8 mouse cellular contexts compared by ENCODE assay signal in the genomic region with DNA sequence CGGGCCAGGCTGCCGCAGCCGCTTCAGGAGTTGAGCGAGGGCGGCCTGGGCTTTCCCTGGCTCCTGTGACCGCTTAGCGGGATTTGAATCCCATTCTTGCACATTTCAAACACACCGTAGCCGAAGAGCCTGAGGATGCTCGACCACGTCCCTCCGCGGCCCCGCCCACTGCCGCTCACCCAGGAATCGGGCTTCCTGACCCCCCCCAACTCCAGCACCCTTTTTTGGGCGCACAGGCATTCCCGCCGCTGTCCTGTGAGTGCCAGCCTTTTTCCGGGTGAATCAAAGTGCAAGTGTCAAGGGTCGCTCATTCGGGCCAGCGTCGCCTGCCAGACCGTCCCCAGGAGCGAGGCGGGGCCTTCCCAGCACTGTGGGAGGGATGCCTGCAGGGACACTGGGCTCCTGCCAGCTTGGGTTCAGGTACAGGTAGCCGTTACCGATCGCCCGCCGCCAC. TPM values are rescaled to one million over a fixed set of nuclear protein-coding genes. Genes with fewer than 3 reads are reported as not detected.
DNase-seq lines count a peak whose midpoint lies in the region; ATAC-seq and TF ChIP-seq lines count a peak whose summit lies in the region.

No protein-coding gene starts in this region.

- H3K4me1 ChIP-seq in cerebellum, adult 2 months (ENCODE audit: control insufficient read depth, insufficient read depth, low read length): peaks cover 15% of the 10 kb centered on the region
- H3K4me1 ChIP-seq in intestine, postnatal 0 days (replicated peaks; ENCODE audit: control insufficient read depth, insufficient read depth, low read length): 0 out of 2 replicates have a peak, but pooled peaks cover 3% of the 10 kb centered on the region
- H3K4me1 ChIP-seq in lung, adult 2 months (ENCODE audit: control insufficient read depth, insufficient read depth, low read length): peaks cover 20% of the 10 kb centered on the region

- peak; percentile 34 to 38 for DNase-seq in left cerebral cortex, postnatal 25 days (ENCODE audit: low spot score in 2 of 2)
- DNase-seq in left cerebral cortex, postnatal 36 days (ENCODE audit: low spot score in 2 of 2): no peak
- peak; percentile 61 to 72 for DNase-seq in cerebellum, adult 2 months
- peak; percentile 67 for DNase-seq in gastrocnemius, adult 2 months
- peak; percentile 75 for DNase-seq in lung, adult 2 months
- peak; percentile 47 for DNase-seq in retina, embryonic 14.5 days (ENCODE audit: low spot score)

- no peaks in the 10 kb centered on the region for H3K9me3 ChIP-seq in intestine, postnatal 0 days (ENCODE audit: control insufficient read depth)

- H3K27ac ChIP-seq in cerebellum, adult 2 months (ENCODE audit: insufficient read depth, low read length): peak overlapping the region; percentile 88
- H3K27ac ChIP-seq in gastrocnemius, adult 2 months: peak overlapping the region; percentile 97
- H3K27ac ChIP-seq in intestine, postnatal 0 days (ENCODE audit: low read depth, low read length): peak overlapping the region; percentile 98

- no peak for TF ChIP-seq CTCF in cerebellum, adult 2 months (IDR thresholded peaks at IDR 0.05; ENCODE audit: borderline replicate concordance, insufficient read depth, low read depth, low read length)
- TF ChIP-seq CTCF in gastrocnemius, adult 2 months (IDR thresholded peaks at IDR 0.05): no peak
- TF ChIP-seq CTCF in intestine, postnatal 0 days (IDR thresholded peaks at IDR 0.05; ENCODE audit: low read depth): no peak
- TF ChIP-seq CTCF in lung, adult 2 months (IDR thresholded peaks at IDR 0.05; ENCODE audit: insufficient read depth, low read length): no peak

- intact Hi-C loops in left cerebral cortex, postnatal 25 days (cut with DNase I): no loop called here
- intact Hi-C loops in left cerebral cortex, postnatal 36 days (cut with DNase I): no loop called here
- intact Hi-C loops in gastrocnemius, adult 2 months (cut with DNase I): no loop called here

- no peaks in the 10 kb centered on the region for H3K27me3 ChIP-seq in cerebellum, adult 2 months (ENCODE audit: control insufficient read depth, insufficient read depth, low read length)
- H3K27me3 ChIP-seq in intestine, postnatal 0 days (replicated peaks; ENCODE audit: control insufficient read depth, insufficient read depth, low read length): no peaks in the 10 kb centered on the region

- H3K4me2 ChIP-seq in intestine, postnatal 0 days (replicated peaks; ENCODE audit: low read depth): peak overlapping the region; percentile 81

- peaks cover 19% of the 10 kb centered on the region for H3K36me3 ChIP-seq in intestine, postnatal 0 days (ENCODE audit: control insufficient read depth, insufficient read depth)

- peak overlapping the region; percentile 99 for H3K4me3 ChIP-seq in cerebellum, adult 2 months (replicated peaks; ENCODE audit: insufficient read depth, low read depth, low read length)
- H3K4me3 ChIP-seq in gastrocnemius, adult 2 months: peak overlapping the region; percentile 90
- peak overlapping the region; percentile 90 for H3K4me3 ChIP-seq in intestine, postnatal 0 days (ENCODE audit: low read depth, low read length)
- H3K4me3 ChIP-seq in lung, adult 2 months (replicated peaks; ENCODE audit: extremely low read depth, low read depth, low read length): peak overlapping the region; percentile 85

- under 1% methylated on average over 32 of the region's 32 CpGs for WGBS in cerebellum, adult 2 months
- under 1% methylated on average over 29 of the region's 32 CpGs for WGBS in intestine, postnatal 0 days
- 1% methylated on average over 32 of the region's 32 CpGs for WGBS in lung, adult 2 months

- peak; percentile 50 for ATAC-seq in intestine, postnatal 0 days
- no peak for ATAC-seq in megakaryocyte progenitor cell, adult 5-6 weeks (replicated peaks; ENCODE audit: poor library complexity)

- no peak for TF ChIP-seq POLR2A in cerebellum, adult 2 months (IDR thresholded peaks at IDR 0.05; ENCODE audit: borderline replicate concordance, insufficient read depth, low read length)
- TF ChIP-seq POLR2A in lung, adult 2 months (IDR thresholded peaks at IDR 0.05; ENCODE audit: borderline replicate concordance, extremely low read depth, low read depth, low read length): peak; percentile 36; the same call in 1 of the 2 replicates

- H3K9ac ChIP-seq in intestine, postnatal 0 days (ENCODE audit: low read depth, low read length): peak overlapping the region; percentile 93

RNA-seq across cellular contexts. Expression of a gene that starts 11.2 kb away (rescaled TPM):
- 10 to 100 TPM; 72.0 to 74.4 TPM for total RNA-seq in left cerebral cortex, postnatal 25 days (2021)
- 10 to 100 TPM; 73.6 to 79.8 TPM for total RNA-seq in left cerebral cortex, postnatal 36 days (2021)
- polyA plus RNA-seq in cerebellum, adult 2 months (2012; rRNA removed): 80.2 and 88.0 TPM in 2 replicates
- total RNA-seq in gastrocnemius, adult 2 months (2021): 10 to 100 TPM; 18.4 to 18.9 TPM
- 11.5 and 13.5 TPM in 2 replicates for polyA plus RNA-seq in intestine, postnatal 0 days (2015; fragmentation: Nextera tagmentation; extraction: Ambion mirVana)
- polyA plus RNA-seq in lung, adult 2 months (2012; rRNA removed): 23.3 and 23.5 TPM in 2 replicates
- total RNA-seq in megakaryocyte progenitor cell, adult 5-6 weeks (2015): 10.5 and 11.8 TPM in 2 replicates
- 7.4 and 7.7 TPM in 2 replicates for total RNA-seq in megakaryocyte progenitor cell, adult 5-6 weeks (2017)

RNA-seq across cellular contexts. Expression of a gene that starts 11.5 kb away (rescaled TPM):
- total RNA-seq in left cerebral cortex, postnatal 25 days (2021): 10 to 100 TPM; 59.7 to 61.3 TPM
- 10 to 100 TPM; 55.1 to 60.7 TPM for total RNA-seq in left cerebral cortex, postnatal 36 days (2021)
- 101 and 106 TPM in 2 replicates for polyA plus RNA-seq in cerebellum, adult 2 months (2012; rRNA removed)
- 10 to 100 TPM; 40.0 to 40.9 TPM for total RNA-seq in gastrocnemius, adult 2 months (2021)
- 62.2 and 64.8 TPM in 2 replicates for polyA plus RNA-seq in intestine, postnatal 0 days (2015; fragmentation: Nextera tagmentation; extraction: Ambion mirVana)
- polyA plus RNA-seq in lung, adult 2 months (2012; rRNA removed): 87.2 and 122 TPM in 2 replicates
- 31.5 and 39.0 TPM in 2 replicates for total RNA-seq in megakaryocyte progenitor cell, adult 5-6 weeks (2015)
- total RNA-seq in megakaryocyte progenitor cell, adult 5-6 weeks (2017): 18.7 and 18.9 TPM in 2 replicates

RNA-seq across cellular contexts. Expression of a gene that starts 34.1 kb away (rescaled TPM):
- total RNA-seq in left cerebral cortex, postnatal 25 days (2021): under 1 TPM; 0.57 to 0.94 TPM
- total RNA-seq in left cerebral cortex, postnatal 36 days (2021): under 1 TPM; 0.52 to 0.88 TPM
- polyA plus RNA-seq in cerebellum, adult 2 months (2012; rRNA removed): 1.1 and 1.9 TPM in 2 replicates
- 1 to 10 TPM; 1.1 to 1.2 TPM for total RNA-seq in gastrocnemius, adult 2 months (2021)
- polyA plus RNA-seq in intestine, postnatal 0 days (2015; fragmentation: Nextera tagmentation; extraction: Ambion mirVana): 5.4 and 8.0 TPM in 2 replicates
- 70.8 and 85.0 TPM in 2 replicates for polyA plus RNA-seq in lung, adult 2 months (2012; rRNA removed)
- not detected in 2 replicates for total RNA-seq in megakaryocyte progenitor cell, adult 5-6 weeks (2015)
- total RNA-seq in megakaryocyte progenitor cell, adult 5-6 weeks (2017): 0.33 and 0.44 TPM in 2 replicates

Comparison
In these comparisons a context has a peak if more than half of its experiments do, and no peak if none do; other contexts are left out.
1. DNase-seq: peak in left cerebral cortex, postnatal 25 days (2 of 2), cerebellum, adult 2 months (2 of 2), gastrocnemius, adult 2 months (single experiment), lung, adult 2 months (single experiment) and retina, embryonic 14.5 days (single experiment); none in left cerebral cortex, postnatal 36 days (0 of 2).
2. Peak in every context shown above with its lines, with median percentiles within 50 percentile points of each other: H3K27ac ChIP-seq and H3K4me3 ChIP-seq.